Mouse (Mus musculus): ENCODE measurements around the gene Mob2.

The Mob2 gene

GRCm38 (mm10) chr7:142019699-142020098, 41.2 kb downstream of the Mob2 start:
- no peak for DNase-seq

DNA sequence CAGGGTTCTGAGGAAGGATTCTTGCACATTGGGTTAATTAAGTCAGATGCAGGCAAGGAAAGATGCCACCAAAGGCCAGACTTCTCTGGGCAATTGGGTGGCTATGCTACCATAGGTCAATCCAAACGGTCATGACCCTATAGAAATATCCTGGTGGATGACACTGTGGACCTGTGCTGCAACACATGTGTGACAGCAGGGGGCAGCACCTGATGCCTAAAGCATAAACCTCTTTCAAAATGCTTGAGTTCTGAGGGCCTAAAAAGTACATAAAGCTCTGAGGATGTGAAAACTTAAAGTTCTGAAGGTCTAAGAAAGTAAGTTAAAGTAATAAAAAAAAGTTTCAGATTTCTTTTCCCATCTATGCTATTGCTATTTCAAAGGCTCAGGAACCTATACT, 44.3 kb downstream of the Mob2 start:
- peak; percentile 69 to 76 for DNase-seq

- peak; percentile 83 to 84 for DNase-seq
Observed at GRCm38 (mm10) chr7:142001597-142002340, 59.1 kb downstream of the Mob2 start.

- peak; percentile 71 to 79 for DNase-seq
Observed at GRCm38 (mm10) chr7:142000661-142001060, 60.2 kb downstream of the Mob2 start.

DNA sequence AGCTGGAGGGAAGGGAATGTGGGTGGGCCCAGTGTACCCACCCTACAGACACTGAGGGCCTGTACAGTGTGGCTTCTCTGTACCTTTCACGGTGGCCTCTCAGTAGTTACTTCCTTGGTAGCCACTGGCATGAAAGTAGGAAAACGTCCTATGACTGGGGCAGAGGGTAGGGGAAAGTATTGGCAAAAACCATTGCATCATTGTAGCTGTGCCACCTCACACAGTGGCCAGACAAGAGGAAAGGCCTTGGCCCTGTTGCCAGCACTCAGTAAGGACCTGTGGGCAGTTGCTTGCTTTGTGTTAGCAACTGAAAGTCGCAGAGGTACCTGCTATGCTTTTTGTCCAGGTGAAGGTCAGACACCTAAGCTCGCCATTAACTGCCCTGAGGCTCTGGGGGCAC, 66.7 kb downstream of the Mob2 start:
- no peak for DNase-seq

- no peak for DNase-seq
Observed at GRCm38 (mm10) chr7:141991183-141991582, 69.7 kb downstream of the Mob2 start.

DNA sequence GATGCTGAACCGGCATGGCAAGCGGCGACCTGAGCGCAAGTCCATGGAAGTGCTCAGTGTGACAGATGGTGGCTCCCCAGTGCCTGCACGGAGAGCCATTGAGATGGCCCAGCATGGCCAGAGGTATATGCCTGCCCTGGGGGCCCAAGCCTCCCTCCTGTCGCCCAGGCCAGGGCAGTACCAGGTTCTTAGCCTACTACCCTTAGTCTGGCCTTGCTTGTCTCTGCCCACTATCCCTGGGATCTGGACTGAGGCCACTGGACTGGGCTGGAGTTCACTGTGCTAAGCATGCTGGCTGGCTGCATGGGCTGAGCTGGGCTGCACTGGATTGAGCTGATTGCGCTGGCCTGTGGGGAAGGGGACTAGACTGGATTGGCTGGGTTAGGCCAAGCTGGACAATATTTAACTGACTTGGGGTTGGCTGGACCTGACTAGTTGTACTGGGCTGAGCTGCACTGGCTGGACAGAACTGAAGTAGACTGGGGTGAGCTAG, 72.5 kb downstream of the Mob2 start:
- peak; percentile 70 to 77 for DNase-seq

DNA sequence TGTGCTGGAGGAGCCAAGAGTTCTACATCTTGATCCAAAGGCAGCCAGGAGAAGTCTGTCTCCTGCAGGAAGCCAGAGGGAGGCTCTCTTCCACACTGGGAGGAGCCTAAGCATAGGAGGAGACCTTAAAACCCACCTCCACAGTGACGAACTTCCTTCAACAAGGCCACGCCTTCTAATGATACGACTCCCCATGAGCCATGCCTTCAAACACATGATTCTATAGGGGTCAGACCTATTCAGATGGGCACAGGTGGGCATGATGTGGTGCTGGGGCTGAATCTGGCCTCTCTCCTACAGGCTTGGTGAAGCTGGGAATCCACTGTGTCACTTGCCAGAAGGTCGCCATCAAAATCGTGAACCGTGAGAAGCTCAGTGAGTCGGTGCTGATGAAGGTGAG, 79.6 kb downstream of the Mob2 start:
- no peak for DNase-seq

GRCm38 (mm10) chr7:141979247-141979646, 81.6 kb downstream of the Mob2 start:
- peak in 1 of 2 experiments; percentile 43 for DNase-seq

GRCm38 (mm10) chr7:141978003-141978402, 82.9 kb downstream of the Mob2 start:
- DNase-seq, result peak; percentile 57 to 65

DNA sequence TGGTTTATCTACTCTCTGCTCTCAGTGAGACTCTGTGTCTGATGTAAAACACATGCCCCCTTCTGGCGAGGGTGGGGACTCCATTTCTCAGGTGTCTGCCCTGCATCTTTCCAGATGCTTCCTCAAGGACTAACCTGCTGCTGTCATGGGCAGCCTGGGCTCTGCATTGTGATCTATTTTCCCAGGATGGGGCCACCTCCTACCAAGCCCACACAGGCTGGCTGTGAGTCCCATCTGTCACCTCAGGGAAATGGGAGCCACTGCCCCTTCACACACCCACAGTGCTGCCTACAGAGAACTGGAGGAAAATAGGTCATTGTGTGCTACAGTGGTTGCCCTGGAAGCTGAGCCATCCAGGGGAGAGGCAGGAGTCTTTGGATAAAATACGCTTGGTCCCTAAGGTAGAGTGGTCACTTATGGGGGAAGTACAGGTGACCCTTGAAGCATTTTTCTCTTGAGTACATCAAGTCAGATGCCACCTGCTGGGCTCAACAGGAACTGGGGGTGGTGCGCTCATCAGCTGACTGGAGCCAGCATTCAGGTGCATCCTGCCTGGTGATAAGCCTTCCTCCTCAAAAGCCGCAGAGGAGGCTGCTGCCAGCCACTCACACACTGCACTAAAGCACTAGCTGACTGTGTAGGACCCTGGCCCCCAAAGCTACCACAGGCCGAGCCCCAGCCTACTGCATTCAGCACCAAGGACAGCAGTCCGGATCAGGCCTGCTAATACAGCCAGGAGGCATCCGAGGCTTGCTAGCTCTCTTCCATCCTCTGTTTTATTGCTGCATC, 87.8 kb downstream of the Mob2 start:
- DNase-seq, result peak; percentile 57 to 65

DNA sequence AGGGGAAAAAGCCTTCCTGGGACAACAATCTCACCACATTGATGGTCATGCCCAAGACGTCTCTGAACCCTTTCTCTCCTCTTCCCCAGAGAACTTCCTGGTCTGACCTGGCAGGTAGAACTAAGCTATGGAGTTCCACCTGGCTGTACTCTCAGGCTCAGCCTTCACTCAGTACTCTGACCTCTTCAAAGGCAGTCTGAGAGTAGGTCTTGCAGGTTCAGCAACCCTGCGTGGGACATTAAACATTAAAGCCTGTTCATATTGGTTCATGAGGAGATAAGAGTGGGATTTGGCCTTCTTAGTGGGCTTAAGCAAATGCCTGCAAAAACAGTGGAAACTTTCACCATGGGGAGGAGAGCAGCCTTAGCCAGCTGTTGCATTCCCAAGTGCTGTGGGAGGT, 94.6 kb downstream of the Mob2 start:
- DNase-seq, result no peak

DNA sequence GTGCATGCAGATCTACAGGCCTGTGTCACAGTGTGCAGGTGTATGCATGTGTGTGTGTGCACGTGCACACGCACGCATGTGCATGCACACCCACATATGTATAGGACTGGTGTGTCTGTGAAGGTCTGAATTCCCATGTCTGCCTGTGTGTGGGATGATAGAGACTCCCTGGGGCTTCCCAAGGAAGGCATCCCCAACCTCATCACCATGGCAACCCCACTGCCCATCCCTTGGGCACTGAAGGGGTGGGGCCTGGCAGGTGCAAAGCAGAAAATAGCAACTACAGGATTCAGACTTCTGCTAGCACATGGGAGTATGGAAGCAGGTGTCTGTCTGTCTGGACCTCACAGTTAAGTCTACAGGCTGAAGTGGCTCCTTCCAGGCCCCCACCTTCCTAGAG, 98.3 kb downstream of the Mob2 start:
- no peak for DNase-seq

DNA sequence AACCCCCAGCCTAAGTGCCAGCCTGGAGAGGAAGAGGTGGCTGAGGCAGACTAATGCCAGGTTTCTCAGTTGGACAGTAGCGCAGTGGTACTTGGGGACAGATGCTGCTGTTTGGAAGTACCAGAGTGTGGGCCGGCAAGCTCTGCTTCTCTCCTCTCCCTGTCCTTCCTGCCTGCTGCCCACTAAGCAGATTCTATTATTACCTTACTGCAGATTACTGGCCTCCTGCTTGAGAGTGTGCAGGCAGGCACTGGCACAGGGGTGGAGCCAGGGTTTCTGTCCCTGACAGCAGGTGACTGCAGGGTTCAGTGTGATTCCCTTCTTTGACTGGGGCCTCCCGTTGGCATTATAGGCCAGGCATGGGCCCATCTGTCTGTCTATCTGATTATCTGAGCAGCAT, 99.4 kb downstream of the Mob2 start:
- DNase-seq, result peak; percentile 49 to 65

DNA sequence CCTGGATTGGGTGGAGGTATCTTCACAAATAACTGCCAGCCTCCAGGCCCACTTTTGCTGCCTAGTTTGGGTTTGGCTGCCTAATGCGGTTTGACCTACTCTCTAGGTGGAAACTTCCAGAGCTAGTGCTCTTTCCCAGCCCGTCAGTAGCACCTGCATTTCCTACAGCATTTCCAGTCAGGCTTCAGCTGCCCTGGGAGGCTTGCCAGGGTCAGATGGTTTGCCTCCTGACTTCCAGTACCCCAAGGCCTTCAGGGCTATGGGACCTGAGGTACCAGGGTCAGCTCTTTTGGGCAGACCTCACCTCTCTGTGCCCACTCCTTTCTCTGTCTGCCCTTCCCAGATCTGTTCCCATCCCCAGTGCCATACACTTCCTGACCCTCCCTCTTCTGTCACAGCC, 99.9 kb downstream of the Mob2 start:
- peak; percentile 36 to 57 for DNase-seq

GRCm38 (mm10) chr7:141959133-141959532, 101.7 kb downstream of the Mob2 start:
- no peak for DNase-seq
